9 mouse cellular contexts compared by ENCODE assay signal in the genomic region with DNA sequence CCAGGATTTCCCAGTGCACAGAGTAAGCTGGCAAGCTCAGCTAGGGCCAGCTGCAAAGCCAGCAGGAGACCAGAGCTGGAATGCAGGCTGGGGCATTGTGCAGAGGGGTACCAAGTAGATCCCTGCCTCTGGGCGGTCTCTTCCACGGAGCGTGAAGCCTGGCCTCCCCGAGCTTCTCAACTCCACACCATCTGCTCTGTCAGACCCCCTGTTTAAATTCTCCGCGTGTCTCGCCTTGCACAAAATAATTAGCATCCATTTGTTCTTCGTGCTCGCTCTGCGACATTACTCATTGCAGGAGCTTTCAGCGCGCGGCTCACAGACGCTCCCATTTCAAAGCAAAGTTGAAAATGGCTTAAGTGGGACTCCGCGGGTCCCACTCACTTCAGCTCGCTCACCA.
DNase-seq lines count a peak whose midpoint lies in the region; ATAC-seq lines count a peak whose summit lies in the region.
"Had no signal": no experiment of that assay in that cellular context is flagged by ENCODE, and none has a peak within 500 bp of the region (broad histone marks: within the 10 kb centered on the region; RNA-seq: fewer than 3 reads in every experiment).

No protein-coding gene starts in this region.

- peaks cover 5% of the 10 kb centered on the region; the same call in 1 of the 2 replicates for H3K27me3 ChIP-seq in heart, embryonic 11.5 days (ENCODE audit: control insufficient read depth, insufficient read depth, low read length)
- H3K27me3 ChIP-seq in embryonic facial prominence, embryonic 15.5 days = no peaks in the 10 kb centered on the region
- no peaks in the 10 kb centered on the region; the same call in 1 of the 2 replicates for H3K27me3 ChIP-seq in midbrain, embryonic 16.5 days (ENCODE audit: control insufficient read depth, insufficient read depth, low read depth, low read length)
- no peaks in the 10 kb centered on the region; the same call in 1 of the 2 replicates for H3K27me3 ChIP-seq in liver, embryonic 11.5 days (replicated peaks; ENCODE audit: control insufficient read depth, insufficient read depth, low read length)

- no peak for DNase-seq in heart, postnatal 25 days (ENCODE audit: low spot score)
- DNase-seq in layer of hippocampus, adult 9-11 months = peak; percentile 79
- no peak for DNase-seq in T-cell, adult 2 months (ENCODE audit: low spot score)
- DNase-seq in kidney, adult 9 months = no peak
- DNase-seq in liver, embryonic 11.5 days (ENCODE audit: low spot score) = no peak

- H3K36me3 ChIP-seq in heart, embryonic 11.5 days (ENCODE audit: control insufficient read depth, insufficient read depth, low read length) = no peaks in the 10 kb centered on the region
- H3K36me3 ChIP-seq in embryonic facial prominence, embryonic 15.5 days = no peaks in the 10 kb centered on the region
- no peaks in the 10 kb centered on the region for H3K36me3 ChIP-seq in midbrain, embryonic 16.5 days (ENCODE audit: control insufficient read depth, insufficient read depth, low read length)
- no peaks in the 10 kb centered on the region for H3K36me3 ChIP-seq in liver, embryonic 11.5 days (ENCODE audit: control insufficient read depth, insufficient read depth, low read length)

- WGBS in heart, embryonic 11.5 days (ENCODE audit: insufficient replicate concordance) = 3% methylated on average over 17 of the region's 17 CpGs
- 3% methylated on average over 17 of the region's 17 CpGs for WGBS in embryonic facial prominence, embryonic 15.5 days
- 2% methylated on average over 17 of the region's 17 CpGs for WGBS in midbrain, embryonic 16.5 days
- WGBS in liver, embryonic 11.5 days = 12% methylated on average over 17 of the region's 17 CpGs

- no peaks in the 10 kb centered on the region for H3K4me1 ChIP-seq in heart, embryonic 11.5 days (ENCODE audit: control insufficient read depth, insufficient read depth, low read length)
- peaks cover 15% of the 10 kb centered on the region for H3K4me1 ChIP-seq in embryonic facial prominence, embryonic 15.5 days
- peaks cover 27% of the 10 kb centered on the region for H3K4me1 ChIP-seq in midbrain, embryonic 16.5 days (ENCODE audit: control insufficient read depth, insufficient read depth, low read length)
- H3K4me1 ChIP-seq in liver, embryonic 11.5 days (replicated peaks; ENCODE audit: control insufficient read depth, insufficient read depth, low read length) = no peaks in the 10 kb centered on the region

- no peak overlapping the region for H3K27ac ChIP-seq in heart, embryonic 11.5 days (ENCODE audit: low read depth, low read length)
- peak overlapping the region; percentile 18 for H3K27ac ChIP-seq in embryonic facial prominence, embryonic 15.5 days (replicated peaks)
- H3K27ac ChIP-seq in midbrain, embryonic 16.5 days (ENCODE audit: low read length) = 0 out of 2 replicates have a peak overlapping the region, but pooled peaks have one; percentile 47
- H3K27ac ChIP-seq in liver, embryonic 11.5 days (ENCODE audit: low read depth, low read length) = no peak overlapping the region

- H3K9me3 ChIP-seq in heart, embryonic 11.5 days (replicated peaks; ENCODE audit: control insufficient read depth, low read length) = no peaks in the 10 kb centered on the region
- H3K9me3 ChIP-seq in embryonic facial prominence, embryonic 15.5 days (replicated peaks) = no peaks in the 10 kb centered on the region
- H3K9me3 ChIP-seq in midbrain, embryonic 16.5 days (replicated peaks; ENCODE audit: control insufficient read depth, low read length, poor library complexity, severe bottlenecking) = no peaks in the 10 kb centered on the region
- H3K9me3 ChIP-seq in liver, embryonic 11.5 days (ENCODE audit: control insufficient read depth, low read length) = no peaks in the 10 kb centered on the region

- no peak for ATAC-seq in heart, embryonic 11.5 days (replicated peaks; ENCODE audit: insufficient number of reproducible peaks, low FRiP score, low TSS enrichment)
- ATAC-seq in embryonic facial prominence, embryonic 15.5 days (ENCODE audit: insufficient number of reproducible peaks, low FRiP score, low TSS enrichment, low read depth) = peak; percentile 70; the same call in 1 of the 2 replicates
- ATAC-seq in midbrain, embryonic 16.5 days = peak; percentile 76
- no peak for ATAC-seq in liver, embryonic 11.5 days (replicated peaks; ENCODE audit: low FRiP score)

- intact Hi-C loops in heart, postnatal 25 days (cut with DNase I) = no loop called here

- peak overlapping the region; percentile 13; the same call in 1 of the 2 replicates for H3K4me3 ChIP-seq in heart, embryonic 11.5 days (ENCODE audit: low read depth, low read length)
- H3K4me3 ChIP-seq in embryonic facial prominence, embryonic 15.5 days (replicated peaks) = no peak overlapping the region
- 0 out of 2 replicates have a peak overlapping the region, but pooled peaks have one; percentile 15 for H3K4me3 ChIP-seq in midbrain, embryonic 16.5 days (ENCODE audit: low read depth, low read length)
- H3K4me3 ChIP-seq in liver, embryonic 11.5 days (ENCODE audit: low read depth, low read length) = no peak overlapping the region
- H3K4me3 ChIP-seq: myocyte had no signal

- H3K4me2 ChIP-seq in heart, embryonic 11.5 days = peak overlapping the region; percentile 45
- H3K4me2 ChIP-seq in embryonic facial prominence, embryonic 15.5 days (replicated peaks) = peak overlapping the region; percentile 32
- peak overlapping the region; percentile 45 for H3K4me2 ChIP-seq in midbrain, embryonic 16.5 days (ENCODE audit: low read length)
- no peak overlapping the region for H3K4me2 ChIP-seq in liver, embryonic 11.5 days

- no peak overlapping the region for H3K9ac ChIP-seq in heart, embryonic 11.5 days (ENCODE audit: low read depth, low read length)
- no peak overlapping the region for H3K9ac ChIP-seq in embryonic facial prominence, embryonic 15.5 days
- peak overlapping the region; percentile 13; the same call in 1 of the 2 replicates for H3K9ac ChIP-seq in midbrain, embryonic 16.5 days (ENCODE audit: low read depth, low read length)
- H3K9ac ChIP-seq in liver, embryonic 11.5 days (ENCODE audit: low read depth, low read length) = no peak overlapping the region

Comparison
In these comparisons a context has a peak if more than half of its experiments do, and no peak if none do; other contexts are left out.
1. ATAC-seq: peak in embryonic facial prominence, embryonic 15.5 days (single experiment) and midbrain, embryonic 16.5 days (single experiment); none in heart, embryonic 11.5 days (single experiment) and liver, embryonic 11.5 days (single experiment).
2. H3K27ac ChIP-seq: peak in embryonic facial prominence, embryonic 15.5 days (single experiment) and midbrain, embryonic 16.5 days (single experiment); none in heart, embryonic 11.5 days (single experiment) and liver, embryonic 11.5 days (single experiment).
3. H3K4me3 ChIP-seq: peak in heart, embryonic 11.5 days (single experiment) and midbrain, embryonic 16.5 days (single experiment); none in embryonic facial prominence, embryonic 15.5 days (single experiment) and liver, embryonic 11.5 days (single experiment).